Mouse (Mus musculus): ENCODE data around the gene Cnot3. TPM values are rescaled to one million over a fixed set of nuclear protein-coding genes. Genes with fewer than 3 reads are reported as not detected.

Gene Cnot3
- polyA plus RNA-seq, 1 experiment from 2014 or later, result 47.4 TPM

GRCm38 (mm10) chr7:3629543-3630477 is 15.3 kb upstream of the Cnot3 start, which contains the start of the genes Tfpt and Prpf31:
Gene Tfpt (minus strand): TSS chr7:3629929.
Gene Prpf31 (plus strand): TSS chr7:3629985.
- Histone ChIP-seq H3K4me3 (ENCODE audit: inconsistent target) (peak within 1 kb of the TSS; percentile 95), H3K27ac (peak within 1 kb of the TSS; percentile 76), H3K36me3 (ENCODE audit: inconsistent target) (peaks cover 32% of the 10 kb centered on the region), H3K79me2 (ENCODE audit: inconsistent target) (peaks cover 63% of the 10 kb centered on the region)
- 1% methylated on average over 46 of the region's 47 CpGs for WGBS (ENCODE audit: missing documents)

- Histone ChIP-seq H3K27ac (peak overlapping the region; percentile 76), H3K79me2 (ENCODE audit: inconsistent target) (peaks cover 59% of the 10 kb centered on the region), H3K4me3 (ENCODE audit: inconsistent target) (peak overlapping the region; percentile 95), H3K36me3 (ENCODE audit: inconsistent target) (peaks cover 37% of the 10 kb centered on the region)
- whole genome bisulfite sequencing (ENCODE audit: missing documents), result 53% methylated on average over 3 of the region's 3 CpGs
Observed at GRCm38 (mm10) chr7:3630478-3630815, 14.6 kb upstream of the Cnot3 start.

GRCm38 (mm10) chr7:3643412-3643811 is 1.7 kb upstream of the Cnot3 start:
- WGBS (ENCODE audit: missing documents), result 5% methylated on average over 5 of the region's 5 CpGs
- peaks cover 34% of the 10 kb centered on the region for H3K36me3 ChIP-seq (ENCODE audit: inconsistent target)
- H3K79me2 ChIP-seq (ENCODE audit: inconsistent target), result peaks cover 28% of the 10 kb centered on the region
- H3K4me3 ChIP-seq (ENCODE audit: inconsistent target), result peak overlapping the region; percentile 41; the same call in 1 of the 2 replicates
- peak overlapping the region; percentile 46 for H3K27ac ChIP-seq

- Histone ChIP-seq H3K36me3 (ENCODE audit: inconsistent target) (peaks cover 30% of the 10 kb centered on the region), H3K79me2 (ENCODE audit: inconsistent target) (peaks cover 32% of the 10 kb centered on the region), H3K4me3 (ENCODE audit: inconsistent target) (peak overlapping the region; percentile 41), H3K27ac (peak overlapping the region; percentile 46)
- WGBS (ENCODE audit: missing documents), result 4% methylated on average over 9 of the region's 9 CpGs
Observed at GRCm38 (mm10) chr7:3643843-3644242, 1.2 kb upstream of the Cnot3 start.

GRCm38 (mm10) chr7:3644348-3644671 is 758 bp upstream of the Cnot3 start:
- Histone ChIP-seq H3K27ac (peak overlapping the region; percentile 46), H3K4me3 (ENCODE audit: inconsistent target) (peak overlapping the region; percentile 41), H3K79me2 (ENCODE audit: inconsistent target) (peaks cover 37% of the 10 kb centered on the region), H3K36me3 (ENCODE audit: inconsistent target) (peaks cover 25% of the 10 kb centered on the region; the same call in 1 of the 2 replicates)
- 0% methylated on average over 11 of the region's 11 CpGs for WGBS (ENCODE audit: missing documents)

GRCm38 (mm10) chr7:3645488-3646025 is 489 bp downstream of the Cnot3 start:
- under 1% methylated on average over 50 of the region's 58 CpGs for WGBS (ENCODE audit: missing documents)
- peaks cover 17% of the 10 kb centered on the region; the same call in 1 of the 2 replicates for H3K36me3 ChIP-seq (ENCODE audit: inconsistent target)
- peaks cover 47% of the 10 kb centered on the region for H3K79me2 ChIP-seq (ENCODE audit: inconsistent target)
- peak overlapping the region; percentile 78 for H3K27ac ChIP-seq
- H3K4me3 ChIP-seq (ENCODE audit: inconsistent target), result peak overlapping the region; percentile 58

- Histone ChIP-seq H3K79me2 (ENCODE audit: inconsistent target) (peaks cover 47% of the 10 kb centered on the region), H3K27ac (peak overlapping the region; percentile 42), H3K4me3 (ENCODE audit: inconsistent target) (peak overlapping the region; percentile 58), H3K36me3 (ENCODE audit: inconsistent target) (peaks cover 16% of the 10 kb centered on the region)
- WGBS (ENCODE audit: missing documents), result 19% methylated on average over 8 of the region's 9 CpGs
Observed at GRCm38 (mm10) chr7:3646188-3646587, 1.1 kb downstream of the Cnot3 start.

- 63% methylated on average over 4 of the region's 4 CpGs for WGBS (ENCODE audit: missing documents)
- Histone ChIP-seq H3K36me3 (ENCODE audit: inconsistent target) (peaks cover 16% of the 10 kb centered on the region), H3K79me2 (ENCODE audit: inconsistent target) (peaks cover 47% of the 10 kb centered on the region), H3K27ac (no peak overlapping the region), H3K4me3 (ENCODE audit: inconsistent target) (peak overlapping the region; percentile 58)
Observed at GRCm38 (mm10) chr7:3646641-3647040, 1.6 kb downstream of the Cnot3 start.

- H3K27ac ChIP-seq, result no peak overlapping the region
- H3K36me3 ChIP-seq (ENCODE audit: inconsistent target), result peaks cover 90% of the 10 kb centered on the region
- no peaks in the 10 kb centered on the region; the same call in 1 of the 2 replicates for H3K79me2 ChIP-seq (ENCODE audit: inconsistent target)
- H3K4me3 ChIP-seq (ENCODE audit: inconsistent target), result no peak overlapping the region
- WGBS (ENCODE audit: missing documents), result 100% methylated on average over 4 of the region's 4 CpGs
Observed at GRCm38 (mm10) chr7:3656966-3657365, 11.9 kb downstream of the Cnot3 start.

- peaks cover 83% of the 10 kb centered on the region for H3K36me3 ChIP-seq (ENCODE audit: inconsistent target)
- WGBS (ENCODE audit: missing documents), result 100% methylated on average over 2 of the region's 14 CpGs
- no peak overlapping the region for H3K27ac ChIP-seq
- no peak overlapping the region for H3K4me3 ChIP-seq (ENCODE audit: inconsistent target)
- peaks cover 8% of the 10 kb centered on the region for H3K79me2 ChIP-seq (ENCODE audit: inconsistent target)
Observed at GRCm38 (mm10) chr7:3658578-3658977, 13.5 kb downstream of the Cnot3 start.

- peak overlapping the region; percentile 79 for H3K4me3 ChIP-seq (ENCODE audit: inconsistent target)
- peaks cover 23% of the 10 kb centered on the region for H3K79me2 ChIP-seq (ENCODE audit: inconsistent target)
- peaks cover 29% of the 10 kb centered on the region for H3K36me3 ChIP-seq (ENCODE audit: inconsistent target)
- WGBS (ENCODE audit: missing documents), result 29% methylated on average over 15 of the region's 15 CpGs
- H3K27ac ChIP-seq, result peak overlapping the region; percentile 53
Observed at GRCm38 (mm10) chr7:3664524-3665214, 19.6 kb downstream of the Cnot3 start.

- H3K36me3 ChIP-seq (ENCODE audit: inconsistent target), result peaks cover 21% of the 10 kb centered on the region; the same call in 1 of the 2 replicates
- peak within 1 kb of the TSS; percentile 65 for H3K27ac ChIP-seq
- peaks cover 23% of the 10 kb centered on the region for H3K79me2 ChIP-seq (ENCODE audit: inconsistent target)
- WGBS (ENCODE audit: missing documents), result 3% methylated on average over 45 of the region's 45 CpGs
- H3K4me3 ChIP-seq (ENCODE audit: inconsistent target), result peak within 1 kb of the TSS; percentile 79
Observed at GRCm38 (mm10) chr7:3665215-3666114, 20.4 kb downstream of the Cnot3 start, which contains the start of gene Leng1. Gene Leng1 (minus strand): TSS chr7:3665840.

- no peak overlapping the region for H3K4me3 ChIP-seq (ENCODE audit: inconsistent target)
- 44% methylated on average over 14 of the region's 14 CpGs for WGBS (ENCODE audit: missing documents)
- H3K36me3 ChIP-seq (ENCODE audit: inconsistent target), result peaks cover 8% of the 10 kb centered on the region; the same call in 1 of the 2 replicates
- H3K27ac ChIP-seq, result no peak overlapping the region
- peaks cover 23% of the 10 kb centered on the region for H3K79me2 ChIP-seq (ENCODE audit: inconsistent target)
Observed at GRCm38 (mm10) chr7:3666921-3667391, 21.9 kb downstream of the Cnot3 start.

Data from macrophage (primary cell).